Mouse (Mus musculus) stomach, postnatal 0 days (tissue): ENCODE data around the gene Slc16a14. TPM values are rescaled to one million over a fixed set of nuclear protein-coding genes. Genes with fewer than 3 reads are reported as not detected.

Source experiments
- ATAC-seq: fragments of 200-750 bp; cut with Nextera tagmentation; 2 replicates; pipeline ENCODE4 v1.8.0; 2017; ENCODE audit not compliant: low FRiP score, low TSS enrichment
- DNase-seq: peaks from one replicate; pipeline ENCODE4 v3.0.0-alpha.2; 2016; ENCODE audit warnings: low spot score
- H3K27ac ChIP-seq: fragments of 300-500 bp; sonication (generic); replicated peaks from 2 replicates; pipeline ENCODE4 v1.5.1; 2014; ENCODE audit warnings: mild to moderate bottlenecking, control low read depth
- H3K27me3 ChIP-seq: fragments of 300-500 bp; sonication (generic); 2 replicates; pipeline ENCODE4 v1.6.1; 2014; ENCODE audit warnings: low read length; ENCODE audit not compliant: control insufficient read depth, insufficient read depth
- H3K36me3 ChIP-seq: fragments of 300-500 bp; sonication (generic); 2 replicates; pipeline ENCODE4 v1.6.1; 2014; ENCODE audit warnings: low read length, mixed read lengths; ENCODE audit not compliant: control insufficient read depth, insufficient read depth
- H3K4me1 ChIP-seq: fragments of 300-500 bp; sonication (generic); replicated peaks from 2 replicates; pipeline ENCODE4 v1.6.1; 2014; ENCODE audit warnings: antibody characterized with exemption; ENCODE audit not compliant: control insufficient read depth, insufficient read depth
- H3K4me2 ChIP-seq: fragments of 300-500 bp; sonication (generic); replicated peaks from 2 replicates; pipeline ENCODE4 v1.6.1; 2014; ENCODE audit warnings: low read depth, mild to moderate bottlenecking, control low read depth, moderate library complexity
- H3K4me3 ChIP-seq: fragments of 300-500 bp; sonication (generic); 2 replicates; pipeline ENCODE4 v1.5.1; 2014; ENCODE audit warnings: low read depth, low read length, control low read depth
- H3K9ac ChIP-seq: fragments of 300-500 bp; sonication (generic); 2 replicates; pipeline ENCODE4 v1.6.1; 2014; ENCODE audit warnings: mild to moderate bottlenecking, low read length, control low read depth, mixed read lengths
- H3K9me3 ChIP-seq: fragments of 300-500 bp; sonication (generic); 2 replicates; pipeline ENCODE4 v1.6.1; 2016; ENCODE audit warnings: low read length; ENCODE audit not compliant: control insufficient read depth
- CTCF ChIP-seq: IDR thresholded peaks from 2 replicates; pipeline ENCODE4 v1.5.1; 2016; ENCODE audit warnings: antibody characterized with exemption, low read depth, mild to moderate bottlenecking, moderate library complexity
- EP300 ChIP-seq: optimal IDR thresholded peaks from 2 replicates; pipeline ENCODE3; 2016; ENCODE audit warnings: antibody characterized with exemption
- WGBS: fragments of 180-500 bp; shearing (Covaris S2); extraction: QIAGEN DNeasy Blood & Tissue Kit; methylation state at CpG from one replicate; pipeline ENCODE4 v1.1.7; 2014; 5-methylcytosine and 5-hydroxymethylcytosine counted together
- polyA plus RNA-seq: library from polyadenylated mRNA; unstranded; fragments of >200 nt; fragmentation: Nextera tagmentation; extraction: Ambion mirVana; gene quantifications from 2 replicates; pipeline ENCODE4 v1.2.1, GENCODE M21; 2015

The Slc16a14 gene
- polyA plus RNA-seq, 1 experiment from 2014 or later = 0.18 TPM

- Histone ChIP-seq H3K4me1 (no peaks in the 10 kb centered on the region), H3K9me3 (no peaks in the 10 kb centered on the region), H3K27me3 (no peaks in the 10 kb centered on the region), H3K9ac (no peak overlapping the region), H3K36me3 (no peaks in the 10 kb centered on the region), H3K4me2 (no peak overlapping the region), H3K27ac (no peak overlapping the region), H3K4me3 (no peak overlapping the region)
- WGBS = 53% methylated on average over 4 of the region's 4 CpGs
- no peak for ATAC-seq
- TF ChIP-seq CTCF = no peak
- no peak for TF ChIP-seq EP300
- DNase-seq = no peak
These were observed 66.1 kb downstream of the Slc16a14 start for GRCm38 (mm10) chr1:84868841-84869240.

- Histone ChIP-seq H3K9ac (no peak overlapping the region), H3K36me3 (no peaks in the 10 kb centered on the region), H3K27me3 (no peaks in the 10 kb centered on the region), H3K4me1 (no peaks in the 10 kb centered on the region), H3K9me3 (no peaks in the 10 kb centered on the region), H3K4me3 (no peak overlapping the region), H3K27ac (no peak overlapping the region), H3K4me2 (no peak overlapping the region)
- TF ChIP-seq CTCF (no peak), EP300 (no peak)
- ATAC-seq = no peak
- no peak for DNase-seq
These were observed 66.6 kb downstream of the Slc16a14 start for GRCm38 (mm10) chr1:84868311-84868710.

- Histone ChIP-seq H3K36me3 (no peaks in the 10 kb centered on the region), H3K4me2 (no peak overlapping the region), H3K4me1 (no peaks in the 10 kb centered on the region), H3K27me3 (no peaks in the 10 kb centered on the region), H3K4me3 (no peak overlapping the region), H3K9ac (no peak overlapping the region), H3K27ac (no peak overlapping the region), H3K9me3 (no peaks in the 10 kb centered on the region)
- no peak for TF ChIP-seq CTCF
- 98% methylated on average over 3 of the region's 3 CpGs for WGBS
- DNase-seq (no peak), ATAC-seq (no peak)
These were observed 68.2 kb downstream of the Slc16a14 start for GRCm38 (mm10) chr1:84866706-84867230.

GRCm38 (mm10) chr1:84866231-84866630 is 68.7 kb downstream of the Slc16a14 start:
- WGBS = 85% methylated on average over 6 of the region's 6 CpGs
- Histone ChIP-seq H3K4me3 (no peak overlapping the region), H3K36me3 (no peaks in the 10 kb centered on the region), H3K4me2 (no peak overlapping the region), H3K27ac (no peak overlapping the region), H3K27me3 (no peaks in the 10 kb centered on the region), H3K9me3 (no peaks in the 10 kb centered on the region), H3K4me1 (no peaks in the 10 kb centered on the region), H3K9ac (no peak overlapping the region)
- DNase-seq (no peak), ATAC-seq (no peak)
- no peak for TF ChIP-seq CTCF
- no peak for TF ChIP-seq EP300

DNA sequence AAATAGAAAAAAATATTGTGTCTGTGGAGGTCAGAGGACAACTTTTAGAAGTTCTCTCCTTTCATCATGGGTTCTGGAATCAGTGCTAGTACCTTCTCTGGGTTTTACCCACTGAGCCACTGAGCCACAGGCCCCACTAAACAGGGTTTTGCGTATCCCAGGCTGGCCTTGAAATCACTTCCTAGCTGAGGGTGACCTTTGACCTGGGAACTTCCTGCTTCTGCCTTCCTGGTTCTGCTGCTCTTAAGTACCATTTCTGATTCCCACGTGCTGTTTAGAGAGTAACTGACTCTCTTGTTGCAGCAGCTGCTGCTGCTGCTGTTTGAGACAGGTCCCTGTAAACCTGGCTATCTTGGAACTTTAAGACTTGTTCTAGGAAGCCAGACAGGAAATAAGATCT is 70.3 kb downstream of the Slc16a14 start:
- Histone ChIP-seq H3K4me1 (no peaks in the 10 kb centered on the region), H3K27ac (no peak overlapping the region), H3K27me3 (no peaks in the 10 kb centered on the region), H3K4me3 (no peak overlapping the region), H3K4me2 (no peak overlapping the region), H3K36me3 (no peaks in the 10 kb centered on the region), H3K9me3 (no peaks in the 10 kb centered on the region), H3K9ac (no peak overlapping the region)
- no peak for DNase-seq
- no peak for ATAC-seq
- TF ChIP-seq EP300 (no peak), CTCF (no peak)
- WGBS = 55% methylated on average over 2 of the region's 2 CpGs

- Histone ChIP-seq H3K4me1 (no peaks in the 10 kb centered on the region), H3K27me3 (no peaks in the 10 kb centered on the region), H3K9ac (no peak overlapping the region), H3K4me3 (no peak overlapping the region), H3K27ac (no peak overlapping the region), H3K4me2 (no peak overlapping the region), H3K36me3 (no peaks in the 10 kb centered on the region), H3K9me3 (no peaks in the 10 kb centered on the region)
- 94% methylated on average over 1 of the region's 1 CpGs for WGBS
- DNase-seq = no peak
- TF ChIP-seq CTCF (no peak), EP300 (no peak)
- ATAC-seq = no peak
These were observed 73.7 kb downstream of the Slc16a14 start for GRCm38 (mm10) chr1:84861255-84861630.
